Mouse (Mus musculus) c-Kit-positive CD71-negative TER-119-negative erythroid progenitor cells, embryonic 14.5 days (primary cell): ENCODE data around the gene Tnrc6c.

Experiments used
- DNase-seq: peaks from one replicate; pipeline ENCODE4 v3.0.0-alpha.2; 2013; ENCODE audit warnings: low read depth

Tnrc6c gene

DNA sequence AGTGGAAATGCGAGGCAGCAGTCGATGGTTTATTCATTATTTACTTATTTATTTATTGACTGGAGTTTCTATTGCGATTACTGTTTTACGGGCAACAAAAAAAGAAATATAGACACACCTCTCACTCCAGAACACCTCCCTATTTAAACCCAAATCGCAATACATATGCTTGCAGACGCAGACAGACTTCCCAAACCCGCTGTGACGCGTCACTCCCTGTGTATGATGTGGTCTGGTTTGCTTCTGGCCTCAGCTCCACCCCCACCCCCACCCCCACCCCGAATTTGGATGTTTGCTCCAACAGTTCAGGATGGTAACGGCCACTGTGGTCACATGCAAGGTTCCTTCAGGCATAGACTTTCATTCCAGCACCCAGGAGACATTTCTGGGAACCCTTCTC, 15.3 kb upstream of the Tnrc6c start:
- no peak for DNase-seq

DNA sequence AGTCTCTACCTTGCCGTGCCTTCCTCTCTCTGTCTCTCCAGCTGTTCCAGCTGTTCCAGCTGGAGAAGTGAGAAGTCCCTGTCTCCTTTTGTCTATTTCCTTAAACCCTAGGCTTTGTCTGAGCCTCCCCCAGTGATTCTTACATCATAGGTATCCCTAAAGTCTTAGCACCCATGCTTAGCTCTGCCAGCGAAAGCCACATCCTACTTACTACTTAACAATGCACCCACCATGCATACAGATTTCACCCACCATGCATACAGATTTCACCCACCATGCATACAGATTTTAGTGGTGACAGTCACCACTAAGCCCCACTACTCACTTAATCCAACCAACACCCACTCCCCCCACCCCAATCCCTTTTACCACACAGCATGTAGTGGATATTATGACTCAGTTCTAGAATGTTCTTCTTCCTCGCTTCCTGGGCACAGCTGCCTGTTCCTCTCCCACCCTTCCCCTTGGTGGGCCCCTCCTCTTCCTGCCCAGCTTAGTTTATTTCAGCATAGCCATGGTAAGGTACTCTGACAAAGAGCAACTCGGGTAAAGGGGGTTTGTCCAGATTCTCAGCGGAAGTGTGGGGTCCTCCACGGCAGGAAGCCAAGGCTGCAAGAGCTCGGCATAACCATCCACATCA, 14.6 kb upstream of the Tnrc6c start:
- no peak for DNase-seq

DNA sequence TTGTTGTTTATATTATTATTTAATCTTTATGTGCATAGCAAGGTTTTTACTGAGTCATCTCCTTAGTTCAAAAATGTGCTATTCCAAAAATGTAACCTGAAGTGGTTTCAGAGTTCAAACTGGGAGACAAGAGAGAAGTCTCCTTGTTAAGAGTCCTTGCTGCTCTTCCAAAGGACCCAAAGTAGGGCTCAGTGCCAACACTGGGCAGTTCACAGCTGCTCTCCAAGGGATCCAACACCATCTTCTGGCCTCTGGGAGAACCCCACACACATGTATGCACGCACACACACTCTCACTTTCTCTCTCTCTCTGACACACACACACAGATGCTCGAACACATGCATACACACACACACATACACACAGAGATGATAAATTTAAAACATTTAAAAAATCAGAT, 11.9 kb upstream of the Tnrc6c start:
- no peak for DNase-seq

DNA sequence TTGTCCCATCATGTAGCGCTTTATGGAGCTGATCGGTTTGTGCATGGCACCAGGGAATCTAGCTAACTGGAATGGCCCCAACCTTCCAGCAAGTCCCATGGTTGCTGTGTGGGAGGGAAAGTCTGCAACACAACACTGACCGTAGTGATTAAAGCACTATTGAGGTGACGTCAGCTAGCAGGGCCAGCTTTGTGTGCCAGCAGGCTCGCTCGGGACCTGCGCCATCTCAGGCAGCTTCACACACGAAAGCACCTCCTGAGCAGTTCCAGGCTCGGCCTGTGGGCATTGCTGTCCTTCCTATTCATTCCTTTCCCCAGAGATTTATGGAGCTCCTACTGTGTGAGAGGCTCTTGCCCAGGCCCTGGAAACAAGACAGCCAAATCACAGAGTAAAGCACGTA, 10.8 kb upstream of the Tnrc6c start:
- DNase-seq, result no peak

DNA sequence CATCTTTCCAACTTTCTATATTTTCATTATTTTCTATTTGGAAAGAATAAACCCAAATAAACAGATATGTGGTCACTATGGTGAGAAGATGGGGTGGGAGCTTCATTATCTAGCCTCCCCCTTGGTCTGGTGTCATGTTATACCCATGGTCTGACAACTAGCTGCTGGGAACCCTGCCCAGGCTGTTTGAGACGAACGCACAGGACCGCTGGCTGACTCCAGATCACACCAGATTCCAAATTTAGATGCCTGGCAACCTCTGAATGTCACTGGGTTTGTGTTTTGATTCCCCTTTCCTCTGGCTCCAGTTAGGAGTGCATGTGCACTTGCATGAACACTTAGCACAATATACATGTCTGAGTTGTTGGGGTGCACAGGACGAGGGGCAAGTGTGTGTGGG, 7.3 kb upstream of the Tnrc6c start:
- DNase-seq, result no peak

DNA sequence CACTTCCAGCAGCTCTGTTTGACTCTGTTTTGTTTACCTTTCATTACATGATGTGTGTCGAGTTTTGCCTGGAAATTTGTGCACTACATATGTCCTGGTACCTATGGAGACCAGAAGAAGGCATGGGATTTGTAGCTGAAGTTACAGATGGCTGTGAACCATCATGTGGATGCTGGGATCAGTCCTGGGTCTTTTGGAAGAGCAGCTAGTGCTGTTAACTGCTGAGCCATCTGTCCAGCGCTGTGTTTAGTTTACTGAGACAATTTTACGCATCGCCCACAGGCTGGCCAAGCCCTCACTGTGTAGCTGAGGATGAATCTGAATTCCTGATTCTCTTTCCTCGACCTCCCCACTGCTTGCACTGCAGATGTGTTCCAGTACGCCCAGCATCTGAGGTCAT, 6.1 kb upstream of the Tnrc6c start:
- no peak for DNase-seq

DNA sequence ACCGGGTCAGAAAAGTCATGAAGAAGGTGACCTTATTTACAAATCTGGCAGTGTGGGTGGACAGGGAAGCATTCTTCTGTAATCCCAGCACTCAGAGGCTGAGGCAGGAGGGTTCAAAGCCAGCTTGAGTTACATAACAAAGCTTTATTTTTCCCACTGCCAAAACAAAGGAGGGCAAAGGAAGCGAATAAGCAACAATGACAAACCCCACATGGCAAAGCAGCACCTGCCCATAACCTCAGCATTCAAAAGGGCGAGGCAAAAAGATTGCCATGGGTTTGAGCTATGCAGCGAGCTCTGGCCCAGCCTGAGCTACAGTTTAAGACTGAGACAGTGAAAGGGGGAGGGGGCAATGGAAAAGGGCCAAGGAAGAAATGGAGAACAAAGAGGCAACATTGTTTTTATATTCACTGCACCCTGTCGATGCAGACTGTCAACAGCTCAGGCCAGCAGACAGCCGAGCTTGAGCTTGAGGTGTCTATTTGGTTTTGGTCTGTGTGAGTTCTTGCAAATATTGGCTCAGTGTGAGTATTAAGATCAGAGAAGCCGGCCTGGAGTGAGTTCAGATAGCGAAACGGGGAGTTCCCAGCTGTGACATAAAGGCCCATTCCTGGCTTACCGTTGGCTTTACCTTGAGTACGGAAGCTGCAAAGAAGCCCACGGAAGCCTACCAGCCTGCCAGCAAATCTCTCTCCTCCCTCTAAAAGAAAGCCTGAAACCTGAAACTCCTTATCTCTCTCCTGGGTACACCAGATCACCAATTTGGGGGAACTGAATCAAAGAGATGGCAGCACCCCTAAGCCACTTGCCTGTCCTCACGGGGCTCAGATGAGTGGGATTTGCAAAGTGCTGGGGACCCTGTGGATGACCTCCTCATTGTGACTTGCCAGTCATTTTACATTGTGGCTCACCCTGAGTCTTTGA, 3.1 kb upstream of the Tnrc6c start:
- no peak for DNase-seq

DNA sequence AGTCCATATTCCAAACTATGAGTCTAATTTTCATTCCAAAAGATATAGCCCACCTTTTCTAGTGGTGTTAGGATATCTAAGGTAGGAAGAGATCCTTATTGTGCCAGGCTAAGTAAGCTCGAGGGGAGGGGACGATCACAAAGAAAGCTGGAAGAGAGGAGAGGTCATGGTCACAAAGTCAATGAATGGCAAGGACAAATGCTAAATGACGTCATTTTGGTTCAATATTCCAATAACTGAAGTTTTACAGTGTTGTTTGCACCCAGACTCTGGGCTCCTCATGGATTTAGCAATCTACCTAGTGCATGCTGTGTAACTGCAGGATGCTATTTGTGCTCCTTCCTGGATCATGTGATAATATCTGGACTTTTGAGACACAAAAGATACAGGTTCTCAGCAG, 1.2 kb upstream of the Tnrc6c start:
- DNase-seq, result no peak

DNA sequence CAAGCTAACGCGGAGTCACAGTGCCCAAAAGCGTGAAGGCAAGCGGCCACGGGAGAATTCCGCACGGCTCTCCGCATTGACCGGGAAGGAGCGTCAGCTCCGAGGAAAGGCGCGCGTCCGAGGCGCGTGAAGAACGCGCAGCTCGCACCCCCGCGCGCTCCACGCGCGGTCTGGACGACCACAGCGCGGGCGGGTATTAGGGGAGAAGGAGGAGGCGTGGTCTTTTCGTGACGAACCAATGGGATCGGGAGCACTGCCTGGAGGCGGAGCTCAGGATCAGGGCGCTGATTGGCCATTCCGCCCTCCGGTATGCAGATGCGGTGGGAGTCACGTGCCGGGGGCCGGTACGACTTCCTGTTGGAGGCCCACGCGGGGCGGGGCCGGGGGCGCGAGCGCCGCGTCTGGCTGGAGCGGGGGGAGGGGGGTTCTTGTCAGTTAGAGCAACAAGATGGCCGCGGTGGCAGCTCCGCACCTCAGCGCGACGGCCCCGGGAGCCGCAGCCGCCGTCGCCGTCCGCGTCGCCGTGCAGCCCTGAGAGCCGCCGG, 363 bp downstream of the Tnrc6c start:
- DNase-seq, result peak; percentile 98

DNA sequence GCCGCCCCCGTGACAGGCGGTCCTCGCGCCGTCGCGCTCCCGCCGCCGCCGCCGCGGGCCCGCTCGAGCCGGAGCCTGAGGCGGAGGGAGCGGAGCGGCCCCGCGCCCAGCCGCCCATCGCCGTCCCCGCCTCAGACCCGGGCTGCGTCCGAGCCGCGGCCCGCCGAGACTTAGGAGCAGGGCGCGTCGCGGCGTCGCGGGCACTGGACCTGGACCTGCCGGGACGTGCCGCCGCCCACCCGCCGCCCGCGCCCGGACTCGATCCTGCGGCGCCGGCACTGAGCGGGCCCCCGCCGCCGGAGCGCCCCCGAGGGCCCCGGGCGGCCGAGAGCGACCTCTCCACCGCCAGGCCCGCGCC, 824 bp downstream of the Tnrc6c start:
- no peak for DNase-seq

DNA sequence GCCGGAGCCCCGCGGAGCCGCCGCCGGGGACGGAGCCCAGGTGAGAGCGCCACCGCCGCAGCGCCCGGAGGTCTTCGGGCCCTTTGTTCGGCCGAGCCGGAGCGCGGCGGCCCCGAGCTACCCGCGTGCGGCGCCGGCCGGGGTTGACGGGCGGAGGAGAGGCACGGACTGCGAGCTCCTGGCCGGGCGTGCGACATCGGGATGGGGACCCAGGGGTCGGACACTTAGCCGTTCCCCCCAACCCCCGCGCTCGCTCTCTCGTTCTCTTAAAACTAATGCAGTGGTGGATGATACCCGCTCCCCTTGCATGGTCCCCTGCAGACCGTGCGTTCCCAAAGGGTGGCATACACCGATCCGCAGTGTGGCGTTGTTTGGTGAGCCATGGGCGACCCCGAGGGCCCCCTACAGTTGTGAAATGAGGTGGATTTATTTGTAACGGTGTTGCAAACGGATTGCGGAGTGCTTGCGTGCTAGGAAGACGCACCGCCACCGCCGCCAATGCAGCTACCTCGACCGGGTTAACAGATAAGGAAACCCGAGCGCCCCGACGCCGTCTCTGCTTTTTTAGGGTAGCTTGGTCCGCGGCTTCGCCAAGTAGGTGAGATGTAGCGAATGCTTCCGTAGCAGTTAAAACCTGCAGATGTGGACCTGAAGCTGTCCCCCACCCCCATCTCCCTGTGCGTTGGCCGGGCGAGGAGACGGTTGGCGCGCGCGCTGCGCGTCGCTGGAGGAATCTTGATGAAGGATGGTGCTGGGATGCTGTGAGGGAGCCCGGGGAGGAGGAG, 1.4 kb downstream of the Tnrc6c start:
- DNase-seq, result no peak

DNA sequence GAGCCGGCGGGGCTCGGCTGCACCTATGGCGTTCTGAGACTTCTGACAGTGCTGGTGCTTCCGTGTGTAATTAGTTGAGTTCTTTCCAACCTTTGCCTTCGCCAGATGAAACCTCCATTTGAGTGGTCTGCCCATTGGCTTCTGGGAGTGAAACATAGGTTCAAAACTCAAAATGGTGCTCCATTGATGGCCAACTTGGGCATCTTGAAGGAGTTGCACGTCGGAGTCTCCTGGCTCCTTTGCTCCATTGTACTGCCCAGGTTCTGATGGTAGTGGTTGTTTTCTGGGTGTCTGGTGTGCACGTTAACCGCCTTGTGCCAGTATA, 1.9 kb downstream of the Tnrc6c start:
- no peak for DNase-seq

DNA sequence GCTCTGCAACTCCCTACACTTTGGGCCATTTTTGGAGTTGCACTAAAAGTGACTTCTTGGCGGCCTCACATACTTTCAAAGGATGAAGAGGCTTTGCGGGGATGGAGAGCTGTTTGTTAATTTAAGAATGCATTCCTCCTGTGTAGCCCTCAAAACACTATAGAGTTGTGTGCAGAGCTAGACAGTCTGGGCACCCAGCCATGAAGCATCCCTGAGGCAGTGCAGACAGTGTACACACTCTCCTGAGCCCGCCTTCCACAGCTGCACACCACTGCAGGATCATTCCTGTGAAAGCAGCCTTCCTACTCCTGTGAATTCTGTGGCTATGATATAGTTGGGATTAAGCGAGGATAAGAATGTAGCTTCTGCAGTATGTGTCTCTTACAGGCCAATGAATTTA, 4.9 kb downstream of the Tnrc6c start:
- no peak for DNase-seq

DNA sequence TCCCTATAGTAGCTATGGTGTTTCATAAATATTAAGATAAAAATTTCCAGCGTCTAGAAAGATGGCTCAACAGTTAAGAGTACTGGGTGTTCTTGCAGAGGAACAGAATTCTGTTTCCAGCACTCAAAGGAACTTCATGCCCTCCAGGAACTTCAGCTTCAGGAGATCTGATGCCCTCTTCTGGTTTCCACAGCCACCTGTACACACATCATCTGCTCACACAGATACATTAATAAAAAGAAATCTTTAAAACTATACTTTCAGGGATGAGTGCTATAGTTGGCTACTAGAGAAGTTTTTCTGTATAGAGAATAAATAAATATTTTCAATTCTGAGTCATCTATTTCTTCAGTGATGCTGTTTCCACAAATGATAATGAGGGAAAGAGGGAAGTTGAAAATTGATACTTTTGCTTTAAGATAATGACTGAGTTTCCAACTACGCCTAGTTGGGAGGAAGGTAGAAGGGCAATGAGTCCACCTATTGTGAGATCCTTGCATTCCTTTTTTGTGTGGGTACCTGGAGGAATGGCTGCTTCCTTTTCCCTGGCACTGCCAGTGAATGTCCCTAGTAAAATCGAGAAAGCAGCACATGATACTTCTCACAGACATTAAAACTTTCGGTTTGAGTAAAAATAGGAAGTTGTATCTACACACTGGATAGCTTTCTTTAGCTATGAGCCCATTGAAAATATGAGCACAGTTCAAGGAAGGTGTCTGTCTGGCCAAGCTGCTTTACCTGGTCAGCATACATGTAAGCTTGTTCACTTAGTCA, 9.1 kb downstream of the Tnrc6c start:
- DNase-seq, result no peak

DNA sequence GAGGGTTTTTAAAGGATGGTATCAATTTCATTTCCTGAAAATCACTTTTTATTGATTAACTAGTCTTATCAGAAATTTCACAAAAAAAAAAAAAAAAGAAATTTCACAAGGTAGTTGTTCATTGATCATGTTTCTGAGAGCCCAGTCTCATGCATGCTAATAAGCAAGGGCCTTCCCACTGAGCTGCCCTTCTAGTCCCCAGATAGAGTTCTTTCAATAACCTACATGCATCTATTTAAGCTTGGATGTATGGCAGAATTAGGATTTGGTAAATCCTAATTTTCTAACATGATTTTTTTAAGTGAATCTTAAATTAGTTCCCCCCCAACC, 9.7 kb downstream of the Tnrc6c start:
- no peak for DNase-seq

DNA sequence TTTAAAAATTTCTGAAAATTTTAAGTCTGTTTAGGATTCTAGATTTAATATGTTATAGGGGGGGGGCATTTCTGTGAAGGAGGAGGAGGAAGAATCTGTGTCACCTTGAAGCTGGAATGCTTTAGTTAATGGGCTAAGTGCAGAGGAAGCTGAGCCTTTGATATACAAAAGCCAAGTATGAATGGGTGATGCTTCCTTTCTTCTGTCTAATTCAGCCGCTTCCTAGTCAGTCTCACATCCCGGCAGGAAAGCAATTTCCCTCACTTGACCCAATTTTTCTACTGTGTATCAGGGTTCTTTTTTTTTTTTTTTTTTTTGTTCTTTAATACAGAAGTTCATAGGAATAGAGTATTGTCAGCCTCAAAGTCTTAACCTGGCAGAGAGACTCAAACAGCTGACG, 11.1 kb downstream of the Tnrc6c start:
- no peak for DNase-seq

DNA sequence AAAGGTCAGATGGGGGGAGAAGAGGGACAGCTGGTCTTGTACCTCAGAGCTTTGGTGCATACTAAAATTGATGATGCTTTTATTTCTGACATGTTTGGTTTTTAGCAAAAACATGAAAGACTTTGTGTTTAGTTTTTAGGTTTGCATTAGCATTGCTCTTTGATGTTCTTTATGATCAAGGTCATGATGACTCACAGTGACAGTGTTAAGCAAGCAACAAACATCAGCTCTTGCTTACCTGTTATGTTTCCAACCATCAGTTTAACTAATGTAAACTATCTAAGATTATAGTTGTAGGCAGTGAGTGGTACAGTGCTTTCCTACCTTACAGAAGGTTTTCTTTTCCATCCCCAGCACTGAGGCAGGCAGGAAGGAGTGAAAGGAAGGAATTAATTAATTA, 12.5 kb downstream of the Tnrc6c start:
- DNase-seq, result no peak

DNA sequence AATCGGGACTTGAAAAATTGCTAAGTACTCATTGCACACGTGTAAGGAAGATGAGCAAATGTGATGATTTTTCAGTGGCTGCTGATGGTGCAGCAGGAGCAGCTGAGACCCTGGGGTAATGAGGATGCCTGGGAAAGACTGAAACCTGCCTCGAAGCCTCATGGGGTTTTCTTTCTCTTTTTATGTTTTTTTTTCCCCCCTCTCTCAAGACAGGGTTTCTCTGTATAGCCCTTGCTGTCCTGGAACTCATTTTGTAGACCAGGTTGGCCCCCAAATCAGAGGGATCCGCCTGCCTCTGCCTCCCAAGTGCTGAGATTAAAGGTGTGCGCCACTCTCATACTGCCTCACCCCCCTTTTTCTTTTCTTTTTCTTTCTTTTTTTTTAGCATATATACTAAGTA, 13.1 kb downstream of the Tnrc6c start:
- no peak for DNase-seq

DNA sequence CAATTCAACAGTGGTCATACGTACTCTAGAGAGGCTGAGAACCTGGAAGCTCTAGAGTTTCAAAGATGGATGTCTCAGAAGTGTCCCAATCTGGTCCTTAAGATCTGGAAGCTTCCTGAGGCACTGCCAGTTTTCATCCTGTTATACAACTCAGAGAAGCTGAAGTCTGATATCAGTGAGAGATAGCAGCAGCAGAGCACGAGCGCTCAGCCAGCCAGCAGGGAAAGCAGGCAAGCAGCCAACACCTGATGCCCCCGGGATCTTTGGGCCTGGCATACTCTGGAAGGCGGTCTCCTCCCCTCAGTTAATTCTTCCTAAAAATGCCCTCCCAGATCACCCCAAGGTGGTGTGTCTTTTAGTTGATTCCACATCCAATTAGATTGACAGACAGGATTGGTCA, 13.7 kb downstream of the Tnrc6c start:
- no peak for DNase-seq

DNA sequence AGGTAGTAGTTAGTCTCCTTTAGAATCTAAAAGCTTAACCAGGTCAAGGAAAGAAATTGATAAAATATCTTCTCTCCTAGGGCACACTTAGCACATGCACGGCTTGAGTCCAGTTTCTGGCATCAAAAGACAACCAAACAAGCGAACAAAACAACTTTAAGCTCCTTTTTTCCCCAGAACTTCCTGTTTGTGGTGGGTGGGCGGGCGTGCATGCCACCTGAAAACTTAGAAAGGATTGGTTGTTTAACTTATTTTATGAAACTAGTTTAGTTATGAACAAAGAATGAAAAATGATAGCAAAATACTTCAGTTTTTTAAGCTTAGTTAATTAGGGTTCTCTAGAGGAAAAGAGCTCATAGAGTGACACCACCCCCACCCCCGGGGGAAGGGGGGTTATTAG, 17.5 kb downstream of the Tnrc6c start:
- DNase-seq, result no peak

DNA sequence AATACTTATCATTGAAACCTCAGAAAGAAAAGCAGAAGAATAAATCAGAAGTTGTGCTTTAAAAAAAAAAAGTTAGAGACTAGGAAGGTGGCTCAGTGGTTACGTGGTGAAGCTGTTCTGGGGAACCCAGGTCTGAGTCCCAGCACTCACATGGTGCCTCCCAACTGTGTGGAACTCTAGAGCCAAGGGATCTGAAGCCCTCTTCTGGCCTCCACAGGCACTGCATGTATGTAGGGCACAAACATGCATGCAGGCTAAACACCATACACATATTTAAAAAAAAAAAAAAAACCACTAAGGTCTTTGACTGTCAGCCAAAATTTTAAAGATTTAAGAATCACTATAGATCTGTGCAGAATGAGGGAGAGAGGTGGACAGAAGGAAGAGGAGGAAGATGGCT, 20.4 kb downstream of the Tnrc6c start:
- DNase-seq, result no peak

DNA sequence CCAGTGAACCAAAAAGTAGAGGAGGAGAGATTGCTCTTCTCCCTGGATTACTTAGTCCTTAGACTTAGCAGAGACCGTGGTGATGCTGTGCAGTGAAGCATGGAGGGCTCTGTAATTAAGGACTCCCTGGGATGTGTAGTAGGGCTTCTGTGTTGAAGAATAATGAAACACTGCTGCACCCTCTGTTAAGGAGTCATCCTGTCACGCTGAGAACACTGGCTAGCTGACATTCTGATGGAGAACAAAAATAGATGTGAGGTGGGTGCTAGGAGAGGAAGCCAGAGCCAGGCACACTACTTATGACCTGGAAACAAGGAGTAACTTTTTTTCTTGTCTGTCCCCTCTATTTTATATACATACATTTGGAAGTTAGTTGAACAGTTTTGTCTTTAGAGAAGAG, 22.6 kb downstream of the Tnrc6c start:
- no peak for DNase-seq
